15 mouse cellular contexts compared by ENCODE assay signal in the genomic region with DNA sequence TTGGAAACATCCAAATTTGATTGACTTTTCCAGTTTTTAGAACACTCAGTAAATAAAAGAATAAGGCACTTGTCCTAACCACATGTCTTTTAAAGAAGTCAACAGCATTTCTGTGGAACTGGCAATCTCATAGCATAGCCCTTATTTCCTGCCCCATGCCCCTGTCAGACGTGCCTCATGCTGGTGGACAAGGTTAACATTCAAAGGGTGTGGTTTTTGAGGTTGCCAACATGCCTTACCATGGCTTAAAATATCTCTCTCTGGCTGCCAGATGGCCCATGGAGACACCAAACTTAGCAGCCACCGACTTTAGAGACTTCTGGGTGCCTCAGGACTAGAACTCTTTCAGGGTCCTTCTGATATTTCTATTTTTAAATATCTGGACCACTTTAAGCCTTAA. TPM values are rescaled to one million over a fixed set of nuclear protein-coding genes. Genes with fewer than 3 reads are reported as not detected.
DNase-seq lines count a peak whose midpoint lies in the region; ATAC-seq lines count a peak whose summit lies in the region.
"Had no signal": no experiment of that assay in that cellular context is flagged by ENCODE, and none has a peak within 500 bp of the region (broad histone marks: within the 10 kb centered on the region; RNA-seq: fewer than 3 reads in every experiment).

No protein-coding gene starts in this region.

- H3K4me2 ChIP-seq in embryonic facial prominence, embryonic 14.5 days (ENCODE audit: low read depth, low read length), result no peak overlapping the region
- no peak overlapping the region for H3K4me2 ChIP-seq in liver, embryonic 11.5 days
- H3K4me2 ChIP-seq: neural tube, embryonic 12.5 days had no signal

- H3K36me3 ChIP-seq in embryonic facial prominence, embryonic 14.5 days (ENCODE audit: control insufficient read depth, insufficient read depth, low read length), result no peaks in the 10 kb centered on the region
- H3K36me3 ChIP-seq in embryonic facial prominence, embryonic 10.5 days (replicated peaks), result no peaks in the 10 kb centered on the region
- H3K36me3 ChIP-seq in liver, embryonic 11.5 days (ENCODE audit: control insufficient read depth, insufficient read depth, low read length), result no peaks in the 10 kb centered on the region
- H3K36me3 ChIP-seq: neural tube, embryonic 12.5 days had no signal

- 30% methylated on average over 2 of the region's 2 CpGs for WGBS in embryonic facial prominence, embryonic 14.5 days
- 66% methylated on average over 2 of the region's 2 CpGs for WGBS in embryonic facial prominence, embryonic 10.5 days
- 27% methylated on average over 2 of the region's 2 CpGs for WGBS in liver, embryonic 11.5 days

- no peaks in the 10 kb centered on the region for H3K27me3 ChIP-seq in embryonic facial prominence, embryonic 14.5 days (replicated peaks; ENCODE audit: control insufficient read depth, insufficient read depth, low read length)
- H3K27me3 ChIP-seq in embryonic facial prominence, embryonic 10.5 days (replicated peaks; ENCODE audit: low read depth, poor library complexity, severe bottlenecking), result no peaks in the 10 kb centered on the region
- no peaks in the 10 kb centered on the region for H3K27me3 ChIP-seq in liver, embryonic 11.5 days (replicated peaks; ENCODE audit: control insufficient read depth, insufficient read depth, low read length)
- H3K27me3 ChIP-seq: neural tube, embryonic 12.5 days; Patski had no signal

- ATAC-seq in embryonic facial prominence, embryonic 14.5 days (ENCODE audit: low read depth), result no peak
- ATAC-seq in liver, embryonic 11.5 days (replicated peaks; ENCODE audit: low FRiP score), result no peak
- peak; percentile 27; the same call in 1 of the 2 replicates for ATAC-seq in granulocyte monocyte progenitor cell, adult 5-6 weeks (replicated peaks; ENCODE audit: poor library complexity, severe bottlenecking)
- peak; percentile 13; the same call in 1 of the 2 replicates for ATAC-seq in neutrophil, adult 5-6 weeks (ENCODE audit: extremely low read depth, insufficient number of reproducible peaks, low FRiP score, poor library complexity, severe bottlenecking)
- ATAC-seq: hindbrain, embryonic 16.5 days; Patski had no signal

- no peak overlapping the region for H3K27ac ChIP-seq in embryonic facial prominence, embryonic 14.5 days (replicated peaks; ENCODE audit: low read depth, low read length)
- no peak overlapping the region for H3K27ac ChIP-seq in embryonic facial prominence, embryonic 10.5 days (replicated peaks)
- no peak overlapping the region for H3K27ac ChIP-seq in liver, embryonic 11.5 days (ENCODE audit: low read depth, low read length)
- H3K27ac ChIP-seq: neural tube, embryonic 12.5 days had no signal

- H3K4me1 ChIP-seq in embryonic facial prominence, embryonic 14.5 days (ENCODE audit: control insufficient read depth, insufficient read depth, low read length), result no peaks in the 10 kb centered on the region
- H3K4me1 ChIP-seq in embryonic facial prominence, embryonic 10.5 days, result no peaks in the 10 kb centered on the region
- no peaks in the 10 kb centered on the region for H3K4me1 ChIP-seq in liver, embryonic 11.5 days (replicated peaks; ENCODE audit: control insufficient read depth, insufficient read depth, low read length)
- H3K4me1 ChIP-seq: neural tube, embryonic 12.5 days had no signal

- no peaks in the 10 kb centered on the region for H3K9me3 ChIP-seq in embryonic facial prominence, embryonic 14.5 days (ENCODE audit: control insufficient read depth, low read length)
- no peaks in the 10 kb centered on the region for H3K9me3 ChIP-seq in embryonic facial prominence, embryonic 10.5 days
- H3K9me3 ChIP-seq in liver, embryonic 11.5 days (ENCODE audit: control insufficient read depth, low read length), result no peaks in the 10 kb centered on the region
- H3K9me3 ChIP-seq: neural tube, embryonic 12.5 days had no signal

- no peak overlapping the region for H3K4me3 ChIP-seq in embryonic facial prominence, embryonic 14.5 days (ENCODE audit: low read depth, low read length)
- H3K4me3 ChIP-seq in embryonic facial prominence, embryonic 10.5 days, result no peak overlapping the region
- H3K4me3 ChIP-seq in liver, embryonic 11.5 days (ENCODE audit: low read depth, low read length), result no peak overlapping the region
- H3K4me3 ChIP-seq: neural tube, embryonic 12.5 days had no signal

- no peak overlapping the region for H3K9ac ChIP-seq in embryonic facial prominence, embryonic 14.5 days (ENCODE audit: low read depth, low read length)
- H3K9ac ChIP-seq in liver, embryonic 11.5 days (ENCODE audit: low read depth, low read length), result no peak overlapping the region
- H3K9ac ChIP-seq: neural tube, embryonic 12.5 days had no signal

- peak; percentile 42 for DNase-seq in embryonic facial prominence, embryonic 14.5 days (ENCODE audit: low spot score)
- DNase-seq in embryonic facial prominence, embryonic 10.5 days (ENCODE audit: low spot score), result no peak
- DNase-seq in liver, result peak; percentile 6
- no peak for DNase-seq in liver, embryonic 11.5 days (ENCODE audit: low spot score)
- no peak for DNase-seq in Muller cell, postnatal 12 days (ENCODE audit: inconsistent ontology term)
- DNase-seq in embryo, embryonic 10.5 days (ENCODE audit: low spot score), result no peak
- DNase-seq: B cell, adult 2 months; cerebellum, adult 9-10 months; kidney, postnatal 25 days; lung, adult 18-20 months had no signal

RNA-seq across cellular contexts. Expression of a gene that starts 14.0 kb away (rescaled TPM):
- polyA plus RNA-seq in embryonic facial prominence, embryonic 14.5 days (2014; fragmentation: Nextera tagmentation; extraction: Ambion mirVana), result 0.28 and 0.35 TPM in 2 replicates
- polyA plus RNA-seq in embryonic facial prominence, embryonic 10.5 days (2016; fragmentation: Nextera tagmentation; extraction: Ambion mirVana), result 0.09 and 0.11 TPM in 2 replicates
- polyA plus RNA-seq in liver, embryonic 11.5 days (2014; fragmentation: Nextera tagmentation; extraction: Ambion mirVana), result 0.15 and 0.25 TPM in 2 replicates
- total RNA-seq in granulocyte monocyte progenitor cell, adult 5-6 weeks (2014; fragmentation: Nextera tagmentation), result 1.4 and 3.2 TPM in 2 replicates
- 1.0 and 2.3 TPM in 2 replicates for total RNA-seq in granulocyte monocyte progenitor cell, adult 5-6 weeks (2017)
- total RNA-seq in neutrophil, adult 5-6 weeks (2017), result 13.5 and 15.8 TPM in 2 replicates
- polyA plus RNA-seq: Patski had no signal

Comparison
In these comparisons a context has a peak if more than half of its experiments do, and no peak if none do; other contexts are left out.
1. DNase-seq: peak in embryonic facial prominence, embryonic 14.5 days (single experiment) and liver (single experiment); none in embryonic facial prominence, embryonic 10.5 days (single experiment), liver, embryonic 11.5 days (single experiment), Muller cell, postnatal 12 days (single experiment) and embryo, embryonic 10.5 days (single experiment).
2. ATAC-seq: peak in granulocyte monocyte progenitor cell, adult 5-6 weeks (single experiment) and neutrophil, adult 5-6 weeks (single experiment); none in embryonic facial prominence, embryonic 14.5 days (single experiment) and liver, embryonic 11.5 days (single experiment).